Mouse (Mus musculus) CH12.LX (cell line): ENCODE measurements at regions not wholly inside any gene's neighbourhood (a gene's known extent, or its start where the extent isn't known, plus 50 kb on each side); places are given as distances from the start of the nearest gene placed in this dataset.
A peak's percentile ranks its signal among the peaks of the same experiment; 100 is the strongest.

Source experiments
- DNase-seq: peaks from one replicate; pipeline ENCODE4 v3.0.0-alpha.2; 2013; ENCODE audit errors: extremely low read depth
- H3K27ac ChIP-seq: 2 replicates; pipeline ENCODE4 v1.5.1; 2012; ENCODE audit warnings: low read depth, mild to moderate bottlenecking, control low read depth, moderate library complexity; ENCODE audit not compliant: insufficient read depth
- H3K27me3 ChIP-seq: replicated peaks from 2 replicates; pipeline ENCODE3; 2012; ENCODE audit warnings: inconsistent platforms
- H3K36me3 ChIP-seq, 2 experiments: replicated peaks in 1 of 2; 2 replicates each; pipeline versions ENCODE3 to v1.6.1; 2012; ENCODE audit warnings: inconsistent platforms in 1 of 2, low read length in 1 of 2, mild to moderate bottlenecking in 1 of 2, mixed read lengths in 1 of 2, moderate library complexity in 1 of 2; ENCODE audit not compliant: control insufficient read depth in 1 of 2, insufficient read depth in 1 of 2
- H3K4me1 ChIP-seq, 2 experiments: 2 replicates each; pipeline ENCODE4 v1.6.1; 2012; ENCODE audit warnings: inconsistent platforms in 1 of 2, moderate library complexity in 1 of 2; ENCODE audit not compliant: insufficient read depth in 2 of 2, control insufficient read depth in 1 of 2
- H3K4me2 ChIP-seq: 2 replicates; pipeline ENCODE4 v1.6.1; 2012; ENCODE audit warnings: low read depth, mild to moderate bottlenecking, control low read depth; ENCODE audit not compliant: poor library complexity, insufficient read depth, severe bottlenecking
- H3K4me3 ChIP-seq, 3 experiments: fragments of 150-350 bp in 1 of 3; sonication (generic) in 1 of 3; replicated peaks in 1 of 3; 2 replicates each; pipeline versions ENCODE3 to v1.5.1; 2011 to 2012; ENCODE audit warnings: low read depth in 2 of 3, low read length in 2 of 3, mild to moderate bottlenecking in 2 of 3, moderate library complexity in 2 of 3, control low read depth in 1 of 3, improper control_type of control experiment in 1 of 3, inconsistent platforms in 1 of 3, mixed read lengths in 1 of 3; ENCODE audit not compliant: poor library complexity in 1 of 3
- H3K79me2 ChIP-seq: replicated peaks from 2 replicates; pipeline ENCODE4 v1.6.1; 2012; ENCODE audit warnings: mild to moderate bottlenecking, moderate library complexity; ENCODE audit not compliant: control insufficient read depth, poor library complexity, insufficient read depth, severe bottlenecking; ENCODE audit errors: extremely low read depth
- H3K9ac ChIP-seq: 2 replicates; pipeline ENCODE4 v1.6.1; 2012; ENCODE audit warnings: low read depth, mild to moderate bottlenecking, control low read depth, moderate library complexity; ENCODE audit not compliant: insufficient read depth
- H3K9me3 ChIP-seq: replicated peaks from 2 replicates; pipeline ENCODE3; 2012; ENCODE audit warnings: low read length, inconsistent platforms, mixed read lengths
- CHD2 ChIP-seq: IDR thresholded peaks from 2 replicates; pipeline ENCODE4 v1.6.1; 2011; ENCODE audit warnings: low read length, improper control_type of control experiment
- CTCF ChIP-seq, 2 experiments: IDR thresholded peaks in 1 of 2; conservative IDR thresholded peaks in 1 of 2; 2 replicates each; pipeline ENCODE4 v1.5.1; 2011 to 2012; ENCODE audit warnings: low read depth in 2 of 2, low read length in 2 of 2, improper control_type of control experiment in 1 of 2, inconsistent platforms in 1 of 2, mild to moderate bottlenecking in 1 of 2, moderate library complexity in 1 of 2
- E2F4 ChIP-seq: IDR thresholded peaks from 2 replicates; pipeline ENCODE4 v1.6.1; 2011; ENCODE audit warnings: low read depth, low read length, improper control_type of control experiment; ENCODE audit not compliant: insufficient replicate concordance
- HCFC1 ChIP-seq: IDR thresholded peaks from 2 replicates; pipeline ENCODE4 v1.6.1; 2012; ENCODE audit warnings: low read depth, mild to moderate bottlenecking, inconsistent platforms, low read length, improper control_type of control experiment
- IRF4 ChIP-seq: IDR thresholded peaks from 2 replicates; pipeline ENCODE4 v1.6.1; 2014; ENCODE audit warnings: low read depth, mild to moderate bottlenecking, inconsistent platforms, low read length, improper control_type of control experiment
- JUN ChIP-seq: IDR thresholded peaks from 2 replicates; pipeline ENCODE4 v1.6.1; 2011; ENCODE audit warnings: low read depth, mild to moderate bottlenecking, low read length, improper control_type of control experiment, moderate library complexity; ENCODE audit not compliant: insufficient read depth
- JUND ChIP-seq: conservative IDR thresholded peaks from 2 replicates; pipeline ENCODE4 v1.6.1; 2011; ENCODE audit warnings: low read depth, low read length, improper control_type of control experiment
- KAT2A ChIP-seq: IDR thresholded peaks from 2 replicates; pipeline ENCODE4 v1.6.1; 2012; ENCODE audit warnings: low read length, improper control_type of control experiment, inconsistent platforms; ENCODE audit not compliant: insufficient replicate concordance
- MAFK ChIP-seq: IDR thresholded peaks from 2 replicates; pipeline ENCODE4 v1.6.1; 2011; ENCODE audit warnings: low read length, improper control_type of control experiment; ENCODE audit not compliant: insufficient replicate concordance
- MAX ChIP-seq: IDR thresholded peaks from 2 replicates; pipeline ENCODE4 v1.6.1; 2011; ENCODE audit warnings: low read length, improper control_type of control experiment
- MAZ ChIP-seq: IDR thresholded peaks from 2 replicates; pipeline ENCODE4 v1.6.1; 2012; ENCODE audit warnings: low read depth, mild to moderate bottlenecking, inconsistent platforms, low read length, improper control_type of control experiment, moderate library complexity
- MXI1 ChIP-seq: IDR thresholded peaks from 2 replicates; pipeline ENCODE4 v1.6.1; 2011; ENCODE audit warnings: mild to moderate bottlenecking, low read depth, low read length, improper control_type of control experiment
- MYC ChIP-seq: IDR thresholded peaks from 2 replicates; pipeline ENCODE4 v1.6.1; 2011; ENCODE audit warnings: low read depth, mild to moderate bottlenecking, improper control_type of control experiment, low read length
- NELFE ChIP-seq: IDR thresholded peaks from 2 replicates; pipeline ENCODE4 v1.6.1; 2011; ENCODE audit warnings: low read depth, low read length, improper control_type of control experiment
- PAX5 ChIP-seq: IDR thresholded peaks from 2 replicates; pipeline ENCODE4 v1.6.1; 2012; ENCODE audit warnings: low read length, inconsistent platforms, mixed read lengths
- POLR2A ChIP-seq: IDR thresholded peaks from 2 replicates; pipeline ENCODE4 v1.6.1; 2011; ENCODE audit warnings: low read depth, mild to moderate bottlenecking, improper control_type of control experiment, low read length
- RAD21 ChIP-seq: IDR thresholded peaks from 2 replicates; pipeline ENCODE4 v1.6.1; 2011; ENCODE audit warnings: low read depth, mild to moderate bottlenecking, low read length, improper control_type of control experiment, moderate library complexity
- SIN3A ChIP-seq: IDR thresholded peaks from 2 replicates; pipeline ENCODE4 v1.6.1; 2012; ENCODE audit warnings: low read length, improper control_type of control experiment, inconsistent platforms
- SMC3 ChIP-seq: IDR thresholded peaks from 2 replicates; pipeline ENCODE4 v1.6.1; 2011; ENCODE audit warnings: low read depth, low read length, improper control_type of control experiment
- TBP ChIP-seq: conservative IDR thresholded peaks from 2 replicates; pipeline ENCODE4 v1.6.1; 2011; ENCODE audit warnings: low read depth, low read length, improper control_type of control experiment
- TCF12 ChIP-seq: IDR thresholded peaks from 2 replicates; pipeline ENCODE4 v1.6.1; 2014; ENCODE audit warnings: low read depth, mild to moderate bottlenecking, inconsistent platforms, low read length, improper control_type of control experiment
- ZC3H11A ChIP-seq: IDR thresholded peaks from 2 replicates; pipeline ENCODE4 v1.6.1; 2012; ENCODE audit warnings: low read depth, mild to moderate bottlenecking, inconsistent platforms, low read length, improper control_type of control experiment
- ZNF384 ChIP-seq: IDR thresholded peaks from 2 replicates; pipeline ENCODE4 v1.6.1; 2012; ENCODE audit warnings: low read depth, low read length, improper control_type of control experiment, inconsistent platforms
- dilution Hi-C: fragments of 300-500 bp; cut with MboI; formaldehyde crosslinking; loops from 2 replicates; pipeline ENCODE4 v1.14.3; 2020; ENCODE audit warnings: low sequenced_read_pairs; ENCODE audit not compliant: extremely low pct_unique_long_range_greater_than_20kb, extremely low pct_ligation_motif_present
- in situ Hi-C: fragments of 300-500 bp; cut with MboI; formaldehyde crosslinking; loops from 3 replicates; pipeline ENCODE4 v1.14.3; 2019; ENCODE audit warnings: low sequenced_read_pairs, low pct_ligation_motif_present, low pct_unique_long_range_greater_than_20kb, mixed read lengths

DNA sequence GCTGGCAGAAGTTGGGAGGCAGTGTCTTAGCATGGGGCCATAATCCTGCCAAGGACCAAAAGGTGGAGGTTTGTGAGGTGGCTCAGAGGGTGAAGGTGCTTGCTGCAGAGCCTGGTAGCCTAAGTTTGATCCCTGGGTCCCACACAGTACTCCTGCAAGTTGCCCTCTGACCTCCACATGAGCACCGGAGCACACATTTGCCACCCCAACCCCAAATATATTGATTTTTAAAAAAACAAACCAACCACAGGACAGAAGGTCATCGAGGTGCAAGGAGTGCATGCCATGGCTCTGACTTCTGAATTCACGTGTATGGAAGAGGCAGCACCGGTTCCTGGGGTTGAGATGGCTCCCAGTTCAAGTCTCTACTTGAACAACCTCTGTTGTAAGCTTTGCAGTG lies 186.2 kb downstream of the Rplp1 start:
- Histone ChIP-seq H3K27me3 (no peaks in the 10 kb centered on the region), H3K4me3 (no peak overlapping the region), H3K9me3 (peaks cover 2% of the 10 kb centered on the region), H3K4me2 (no peak overlapping the region), H3K36me3 (no peaks in the 10 kb centered on the region), H3K27ac (no peak overlapping the region), H3K4me1 (0 out of 4 replicates have a peak, but pooled peaks cover 0 to 2% of the 10 kb centered on the region in 2 experiments), H3K9ac (no peak overlapping the region), H3K79me2 (no peaks in the 10 kb centered on the region)
- in situ Hi-C loops (no loop called here), dilution Hi-C loops (no loop called here)
- TF ChIP-seq MXI1 (no peak), TBP (no peak), MYC (no peak), TCF12 (no peak)
- DNase-seq, result no peak

DNA sequence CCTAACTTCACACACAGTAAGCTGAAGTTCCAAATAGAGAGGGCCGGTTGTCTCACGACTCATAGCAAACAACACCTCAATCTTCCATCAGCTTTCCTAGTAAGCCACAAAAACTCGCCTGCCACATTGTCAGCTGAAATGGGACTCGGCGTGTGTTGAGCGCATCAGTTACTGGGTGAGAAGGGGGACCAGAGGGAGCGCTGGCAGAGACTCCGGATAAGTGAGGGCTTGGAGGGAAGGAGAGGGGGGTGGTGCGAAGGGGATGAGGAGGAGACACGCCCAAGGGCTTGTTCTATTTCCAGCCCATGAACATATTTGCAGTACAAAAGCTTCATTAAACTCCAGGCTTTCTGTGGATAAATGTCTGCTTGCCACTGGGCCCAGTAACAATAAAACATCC lies 186.7 kb downstream of the Rplp1 start:
- no peak overlapping the region for H3K4me2 ChIP-seq

DNA sequence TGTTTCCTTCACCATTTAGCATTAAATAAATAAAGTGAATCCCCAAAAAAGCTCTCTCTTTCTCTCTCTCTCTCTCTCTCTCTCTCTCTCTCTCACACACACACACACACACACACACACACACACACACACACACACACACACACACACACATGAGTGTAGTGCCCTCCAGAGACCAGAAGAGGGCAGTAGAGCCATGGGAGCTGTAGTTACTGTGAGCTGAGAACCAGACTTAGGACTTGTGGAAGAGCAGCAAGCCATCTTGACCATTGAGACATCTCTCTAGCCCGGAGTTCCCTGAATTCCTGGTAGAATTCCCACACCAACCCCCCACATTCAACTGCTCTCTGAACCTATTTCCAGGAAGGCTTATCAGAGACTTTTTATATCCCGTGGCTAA lies 190.3 kb downstream of the Rplp1 start:
- Histone ChIP-seq H3K4me1 (0 out of 4 replicates have a peak, but pooled peaks cover 0 to 2% of the 10 kb centered on the region in 2 experiments), H3K9me3 (peaks cover 2% of the 10 kb centered on the region), H3K27ac (no peak overlapping the region), H3K79me2 (no peaks in the 10 kb centered on the region), H3K4me3 (no peak overlapping the region), H3K9ac (no peak overlapping the region), H3K36me3 (no peaks in the 10 kb centered on the region), H3K4me2 (no peak overlapping the region), H3K27me3 (peaks cover 2% of the 10 kb centered on the region)
- DNase-seq, result peak; percentile 17
- TF ChIP-seq ZNF384 (no peak), MAFK (no peak), CHD2 (no peak), HCFC1 (no peak), MYC (no peak), POLR2A (no peak), CTCF (conservative IDR thresholded peaks at IDR 0.05 in 1 of 2, IDR thresholded peaks at IDR 0.05 in 1 of 2; ENCODE audit: low read depth in 2 of 2, low read length in 2 of 2) (peak in 1 of 2 experiments; percentile 33; a peak in 2 of 4 replicates), MAZ (no peak), E2F4 (no peak), TCF12 (no peak), MXI1 (no peak), MAX (no peak), SMC3 (peak; percentile 38), IRF4 (no peak), RAD21 (peak; percentile 29), ZC3H11A (no peak), KAT2A (no peak)
- in situ Hi-C loops (no loop called here), dilution Hi-C loops (no loop called here)

More for the DNA sequence above, 186.7 kb downstream of the Rplp1 start:
- Histone ChIP-seq H3K4me3 (no peak overlapping the region), H3K79me2 (no peaks in the 10 kb centered on the region), H3K9ac (no peak overlapping the region), H3K27ac (no peak overlapping the region), H3K4me1 (0 out of 4 replicates have a peak, but pooled peaks cover 0 to 2% of the 10 kb centered on the region in 2 experiments), H3K9me3 (peaks cover 2% of the 10 kb centered on the region), H3K27me3 (no peaks in the 10 kb centered on the region), H3K36me3 (no peaks in the 10 kb centered on the region)
- no peak for TF ChIP-seq PAX5
- no peak for TF ChIP-seq MAX
- no peak for TF ChIP-seq POLR2A
- no peak for TF ChIP-seq NELFE
- TF ChIP-seq SIN3A, result no peak
- no peak for TF ChIP-seq JUND
- no peak for TF ChIP-seq IRF4
- TF ChIP-seq KAT2A, result no peak
- no peak for TF ChIP-seq JUN
- in situ Hi-C loops (no loop called here), dilution Hi-C loops (no loop called here)
- no peak for DNase-seq
